Comparison of ENCODE assay signal across 9 mouse cellular contexts in the genomic region with DNA sequence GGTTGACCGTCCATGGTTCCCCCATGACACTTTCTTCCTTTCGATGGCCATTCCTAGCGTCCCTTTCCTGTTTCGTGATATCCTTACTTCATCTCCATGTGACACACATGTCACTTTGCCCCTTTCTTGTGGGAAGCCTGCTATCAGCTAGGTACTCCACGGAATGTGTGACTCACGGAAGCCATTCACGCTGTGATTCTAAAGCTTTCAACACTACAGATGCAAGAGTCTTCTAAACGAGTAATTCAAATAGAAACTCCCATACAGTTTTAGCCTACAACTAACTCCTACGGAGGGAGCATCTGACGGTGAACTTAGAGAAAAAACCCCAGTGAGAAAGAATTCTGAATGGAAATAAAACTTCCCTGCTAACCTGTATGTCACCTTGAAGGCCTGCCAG.
DNase-seq lines count a peak whose midpoint lies in the region; ATAC-seq and TF ChIP-seq lines count a peak whose summit lies in the region.
"Had no signal": no experiment of that assay in that cellular context is flagged by ENCODE, and none has a peak within 500 bp of the region (broad histone marks: within the 10 kb centered on the region; RNA-seq: fewer than 3 reads in every experiment).

No protein-coding gene starts in this region.

- H3K36me3 ChIP-seq in heart, embryonic 12.5 days: no peaks in the 10 kb centered on the region
- no peaks in the 10 kb centered on the region for H3K36me3 ChIP-seq in embryonic facial prominence, embryonic 13.5 days
- no peaks in the 10 kb centered on the region for H3K36me3 ChIP-seq in limb, embryonic 15.5 days

- H3K27me3 ChIP-seq in heart, embryonic 12.5 days (replicated peaks): no peaks in the 10 kb centered on the region
- H3K27me3 ChIP-seq in embryonic facial prominence, embryonic 13.5 days: no peaks in the 10 kb centered on the region
- no peaks in the 10 kb centered on the region for H3K27me3 ChIP-seq in limb, embryonic 15.5 days

- peak overlapping the region; percentile 48 for H3K4me2 ChIP-seq in heart, embryonic 12.5 days
- H3K4me2 ChIP-seq in embryonic facial prominence, embryonic 13.5 days: peak overlapping the region; percentile 49
- peak overlapping the region; percentile 30; the same call in 1 of the 2 replicates for H3K4me2 ChIP-seq in limb, embryonic 15.5 days

- peaks cover 33% of the 10 kb centered on the region for H3K4me1 ChIP-seq in heart, embryonic 12.5 days (replicated peaks)
- peaks cover 59% of the 10 kb centered on the region for H3K4me1 ChIP-seq in embryonic facial prominence, embryonic 13.5 days
- peaks cover 26% of the 10 kb centered on the region for H3K4me1 ChIP-seq in limb, embryonic 15.5 days

- H3K4me3 ChIP-seq in heart, embryonic 12.5 days: no peak overlapping the region
- H3K4me3 ChIP-seq in left cerebral cortex, adult 2 months: no peak overlapping the region
- H3K4me3 ChIP-seq in embryonic facial prominence, embryonic 13.5 days: no peak overlapping the region
- no peak overlapping the region for H3K4me3 ChIP-seq in limb, embryonic 15.5 days

- 57% methylated on average over 10 of the region's 10 CpGs for WGBS in heart, embryonic 12.5 days
- WGBS in embryonic facial prominence, embryonic 13.5 days: 87% methylated on average over 10 of the region's 10 CpGs
- 84% methylated on average over 10 of the region's 10 CpGs for WGBS in limb, embryonic 15.5 days

- DNase-seq in heart, postnatal 10 days: no peak
- DNase-seq in left cerebral cortex, adult 2 months (ENCODE audit: extremely low spot score in 1 of 2, low spot score in 2 of 2): no peak
- no peak for DNase-seq in left cerebral cortex, postnatal 10 days (ENCODE audit: extremely low spot score in 1 of 2, low spot score in 2 of 2)
- DNase-seq in frontal cortex, postnatal 10 days (ENCODE audit: low spot score in 2 of 2): no peak
- no peak for DNase-seq in cerebellum, postnatal 25 days

- H3K9ac ChIP-seq in heart, embryonic 12.5 days: no peak overlapping the region
- no peak overlapping the region for H3K9ac ChIP-seq in embryonic facial prominence, embryonic 13.5 days
- H3K9ac ChIP-seq in limb, embryonic 15.5 days: no peak overlapping the region

- H3K27ac ChIP-seq in heart, embryonic 12.5 days (ENCODE audit: poor library complexity, severe bottlenecking): peak overlapping the region; percentile 64
- H3K27ac ChIP-seq in left cerebral cortex, adult 2 months: peak overlapping the region; percentile 73
- peak overlapping the region; percentile 86 for H3K27ac ChIP-seq in embryonic facial prominence, embryonic 13.5 days
- peak overlapping the region; percentile 87 for H3K27ac ChIP-seq in limb, embryonic 15.5 days

- intact Hi-C loops in heart, postnatal 10 days (cut with DNase I): no loop called here
- intact Hi-C loops in left cerebral cortex, adult 2 months (cut with DNase I): no loop called here
- intact Hi-C loops in left cerebral cortex, postnatal 10 days (cut with DNase I): no loop called here

- ATAC-seq in heart, embryonic 12.5 days (ENCODE audit: insufficient number of reproducible peaks, low FRiP score): no peak
- no peak for ATAC-seq in embryonic facial prominence, embryonic 13.5 days (ENCODE audit: insufficient number of reproducible peaks, insufficient read depth, low FRiP score, low TSS enrichment, low read depth)
- ATAC-seq in limb, embryonic 15.5 days (ENCODE audit: insufficient number of reproducible peaks, low FRiP score, low TSS enrichment, low read depth): no peak
- ATAC-seq: inflammation-experienced regulatory T-cells, adult 6 months had no signal

- H3K9me3 ChIP-seq in heart, embryonic 12.5 days (replicated peaks): no peaks in the 10 kb centered on the region
- H3K9me3 ChIP-seq in embryonic facial prominence, embryonic 13.5 days: no peaks in the 10 kb centered on the region
- no peaks in the 10 kb centered on the region for H3K9me3 ChIP-seq in limb, embryonic 15.5 days

- no peak for TF ChIP-seq CTCF in left cerebral cortex, adult 2 months (IDR thresholded peaks at IDR 0.05)
